Mouse (Mus musculus) liver, postnatal 0 days (tissue): ENCODE measurements around the gene Gkap1. TPM values are rescaled to one million over a fixed set of nuclear protein-coding genes. Genes with fewer than 3 reads are reported as not detected.

ENCODE experiments used
- ATAC-seq: fragments of 200-750 bp; cut with Nextera tagmentation; 2 replicates; pipeline ENCODE4 v1.8.0; 2017; ENCODE audit warnings: mild to moderate bottlenecking, moderate library complexity
- DNase-seq: peaks from one replicate; pipeline ENCODE4 v3.0.0-alpha.2; 2016
- H3K27ac ChIP-seq: fragments of 300-500 bp; sonication (generic); 2 replicates; pipeline ENCODE4 v1.5.1; 2014; ENCODE audit warnings: antibody characterized with exemption, moderate library complexity, mild to moderate bottlenecking, low read depth
- H3K27me3 ChIP-seq: fragments of 300-500 bp; sonication (generic); 2 replicates; pipeline ENCODE4 v1.6.1; 2014; ENCODE audit warnings: low read length, control low read depth, mixed read lengths; ENCODE audit not compliant: insufficient read depth
- H3K36me3 ChIP-seq: fragments of 300-500 bp; sonication (generic); replicated peaks from 2 replicates; pipeline ENCODE4 v1.6.1; 2014; ENCODE audit warnings: mild to moderate bottlenecking, control low read depth, low read length, moderate library complexity, mixed read lengths; ENCODE audit not compliant: insufficient read depth
- H3K4me1 ChIP-seq: fragments of 300-500 bp; sonication (generic); 2 replicates; pipeline ENCODE4 v1.6.1; 2014; ENCODE audit warnings: antibody characterized with exemption, mild to moderate bottlenecking, control low read depth; ENCODE audit not compliant: insufficient read depth
- H3K4me2 ChIP-seq: fragments of 300-500 bp; sonication (generic); 2 replicates; pipeline ENCODE4 v1.6.1; 2014; ENCODE audit warnings: low read depth, mild to moderate bottlenecking, low read length, moderate library complexity, mixed read lengths
- H3K4me3 ChIP-seq: fragments of 300-500 bp; sonication (generic); 2 replicates; pipeline ENCODE4 v1.5.1; 2014; ENCODE audit warnings: low read depth, low read length
- H3K9ac ChIP-seq: fragments of 300-500 bp; sonication (generic); replicated peaks from 2 replicates; pipeline ENCODE4 v1.6.1; 2014; ENCODE audit warnings: mild to moderate bottlenecking, moderate library complexity
- H3K9me3 ChIP-seq: fragments of 300-500 bp; sonication (generic); 2 replicates; pipeline ENCODE4 v1.6.1; 2016; ENCODE audit warnings: mild to moderate bottlenecking, control low read depth, low read length, mixed read lengths
- CTCF ChIP-seq: sonication (generic); IDR thresholded peaks from 2 replicates; pipeline ENCODE4 v1.5.1; 2016; ENCODE audit warnings: antibody characterized with exemption, low read depth
- EP300 ChIP-seq: IDR thresholded peaks from 2 replicates; pipeline ENCODE4 v1.6.1; 2016; ENCODE audit warnings: antibody characterized with exemption, low read depth, mild to moderate bottlenecking
- WGBS: fragments of 180-500 bp; shearing (Covaris S2); extraction: QIAGEN DNeasy Blood & Tissue Kit; methylation state at CpG from one replicate; pipeline ENCODE4 v1.1.7; 2014; ENCODE audit not compliant: insufficient replicate concordance; 5-methylcytosine and 5-hydroxymethylcytosine counted together
- microRNA-seq: library from miRNA; unstranded; fragments of <30 nt; microRNA quantifications from one replicate; pipeline ENCODE4, GENCODE M21; 2016
- polyA plus RNA-seq: library from polyadenylated mRNA; unstranded; fragments of >200 nt; fragmentation: Nextera tagmentation; extraction: Ambion mirVana; gene quantifications from 2 replicates; pipeline ENCODE4 v1.2.1, GENCODE M21; 2015

The Gkap1 gene
- polyA plus RNA-seq, 1 experiment from 2014 or later = 10.4 TPM

- Histone ChIP-seq H3K9ac (no peak overlapping the region), H3K4me3 (no peak overlapping the region), H3K4me2 (no peak overlapping the region), H3K4me1 (0 out of 2 replicates have a peak, but pooled peaks cover 2% of the 10 kb centered on the region), H3K27ac (no peak overlapping the region), H3K36me3 (peaks cover 48% of the 10 kb centered on the region), H3K9me3 (no peaks in the 10 kb centered on the region), H3K27me3 (no peaks in the 10 kb centered on the region)
- WGBS = 64% methylated on average over 5 of the region's 5 CpGs
- DNase-seq (no peak), ATAC-seq (peak; percentile 72)
- TF ChIP-seq EP300 (no peak), CTCF (no peak)
Measured at GRCm38 (mm10) chr13:58189473-58189872, 86.0 kb downstream of the Gkap1 start.

- ATAC-seq = peak; percentile 82
- Histone ChIP-seq H3K9ac (no peak overlapping the region), H3K27me3 (no peaks in the 10 kb centered on the region), H3K4me2 (no peak overlapping the region), H3K4me1 (0 out of 2 replicates have a peak, but pooled peaks cover 2% of the 10 kb centered on the region), H3K9me3 (no peaks in the 10 kb centered on the region), H3K27ac (no peak overlapping the region), H3K36me3 (peaks cover 51% of the 10 kb centered on the region), H3K4me3 (no peak overlapping the region)
- peak; percentile 91 for DNase-seq
- TF ChIP-seq EP300 = no peak
- peak; percentile 96 for TF ChIP-seq CTCF
- 55% methylated on average over 4 of the region's 4 CpGs for WGBS
Measured at GRCm38 (mm10) chr13:58188412-58188811, 87.1 kb downstream of the Gkap1 start.

GRCm38 (mm10) chr13:58187751-58188150, 87.7 kb downstream of the Gkap1 start:
- no peak overlapping the region for H3K9ac ChIP-seq
- H3K4me1 ChIP-seq = peaks cover 5% of the 10 kb centered on the region; the same call in 1 of the 2 replicates
- no peak for DNase-seq
- H3K4me3 ChIP-seq = no peak overlapping the region
- no peak overlapping the region for H3K27ac ChIP-seq
- no peak for ATAC-seq
- TF ChIP-seq CTCF = no peak
- TF ChIP-seq EP300 = no peak
- no peaks in the 10 kb centered on the region for H3K27me3 ChIP-seq
- no peak overlapping the region for H3K4me2 ChIP-seq
- WGBS = 92% methylated on average over 3 of the region's 3 CpGs
- H3K9me3 ChIP-seq = no peaks in the 10 kb centered on the region
- peaks cover 53% of the 10 kb centered on the region for H3K36me3 ChIP-seq

GRCm38 (mm10) chr13:58186281-58186680, 89.2 kb downstream of the Gkap1 start:
- no peaks in the 10 kb centered on the region for H3K27me3 ChIP-seq
- no peaks in the 10 kb centered on the region for H3K9me3 ChIP-seq
- peaks cover 5% of the 10 kb centered on the region; the same call in 1 of the 2 replicates for H3K4me1 ChIP-seq
- TF ChIP-seq CTCF (no peak), EP300 (no peak)
- no peak overlapping the region for H3K4me2 ChIP-seq
- 88% methylated on average over 8 of the region's 8 CpGs for WGBS
- H3K36me3 ChIP-seq = peaks cover 46% of the 10 kb centered on the region
- H3K27ac ChIP-seq = no peak overlapping the region
- DNase-seq (no peak), ATAC-seq (no peak)
- H3K9ac ChIP-seq = no peak overlapping the region
- no peak overlapping the region for H3K4me3 ChIP-seq

- no peak for DNase-seq
- H3K27ac ChIP-seq = no peak overlapping the region
- WGBS = 81% methylated on average over 3 of the region's 3 CpGs
- ATAC-seq = no peak
- no peak overlapping the region for H3K9ac ChIP-seq
- H3K4me3 ChIP-seq = no peak overlapping the region
- peaks cover 8% of the 10 kb centered on the region; the same call in 1 of the 2 replicates for H3K4me1 ChIP-seq
- no peaks in the 10 kb centered on the region for H3K9me3 ChIP-seq
- H3K27me3 ChIP-seq = no peaks in the 10 kb centered on the region
- H3K4me2 ChIP-seq = no peak overlapping the region
- H3K36me3 ChIP-seq = peaks cover 54% of the 10 kb centered on the region
- TF ChIP-seq EP300 = no peak
- no peak for TF ChIP-seq CTCF
Measured at GRCm38 (mm10) chr13:58184111-58184510, 91.4 kb downstream of the Gkap1 start.

Small RNA genes lying within 50 kb of the gene (microRNA-seq; reads per million reads assigned to microRNA genes)
- not detected for gene Mir6369

Other genes with a start within 250 kb of the Gkap1 start
- 2.2 and 2.9 TPM in 2 replicates for gene Klhl3, start 162.1 kb downstream of the Gkap1 start, polyA plus RNA-seq
- gene Hnrnpa0, start 147.1 kb downstream of the Gkap1 start, polyA plus RNA-seq = 11.0 and 11.4 TPM in 2 replicates
- gene Idnk, start 118.0 kb downstream of the Gkap1 start, polyA plus RNA-seq = 35.4 and 37.6 TPM in 2 replicates
- 44.2 and 44.5 TPM in 2 replicates for gene Ubqln1, start 60.0 kb downstream of the Gkap1 start, polyA plus RNA-seq
- 0.02 and 0.05 TPM in 2 replicates for gene Kif27, start 83.4 kb upstream of the Gkap1 start, polyA plus RNA-seq
- 15.4 and 16.6 TPM in 2 replicates for gene 2210016F16Rik, start 109.5 kb upstream of the Gkap1 start, polyA plus RNA-seq
- gene Rmi1, start 126.5 kb upstream of the Gkap1 start, polyA plus RNA-seq = 9.0 and 9.8 TPM in 2 replicates
- gene Hnrnpk, start 127.6 kb upstream of the Gkap1 start, polyA plus RNA-seq = 332 and 351 TPM in 2 replicates